Mouse (Mus musculus) kidney, adult 11 months (tissue): Measurements from ENCODE around the gene Ccdc148.

Experiments used
- DNase-seq: peaks from one replicate; pipeline ENCODE4 v3.0.0; 2022

Ccdc148 gene

GRCm38 (mm10) chr2:59043313-59044032 is 117.0 kb downstream of the Ccdc148 start:
- no peak for DNase-seq

- no peak for DNase-seq
Measured at GRCm38 (mm10) chr2:59042616-59043015, 117.9 kb downstream of the Ccdc148 start.

GRCm38 (mm10) chr2:59036433-59036832 is 124.0 kb downstream of the Ccdc148 start:
- peak; percentile 12 for DNase-seq

GRCm38 (mm10) chr2:59035206-59035605 is 125.3 kb downstream of the Ccdc148 start:
- DNase-seq: peak; percentile 33

- no peak for DNase-seq
Measured at GRCm38 (mm10) chr2:59034281-59034680, 126.2 kb downstream of the Ccdc148 start.

- DNase-seq: no peak
Measured at GRCm38 (mm10) chr2:59024558-59024957, 135.9 kb downstream of the Ccdc148 start.

GRCm38 (mm10) chr2:59007356-59007755 is 153.1 kb downstream of the Ccdc148 start:
- no peak for DNase-seq

- peak; percentile 47 for DNase-seq
Measured at GRCm38 (mm10) chr2:59006567-59007340, 153.7 kb downstream of the Ccdc148 start.

- DNase-seq: no peak
Measured at GRCm38 (mm10) chr2:58997151-58997550, 163.3 kb downstream of the Ccdc148 start.

GRCm38 (mm10) chr2:58992431-58993191 is 167.9 kb downstream of the Ccdc148 start:
- peak; percentile 82 for DNase-seq

GRCm38 (mm10) chr2:58978095-58978494 is 182.4 kb downstream of the Ccdc148 start:
- no peak for DNase-seq

- no peak for DNase-seq
Measured at GRCm38 (mm10) chr2:58971507-58972275, 188.8 kb downstream of the Ccdc148 start.

- no peak for DNase-seq
Measured at GRCm38 (mm10) chr2:58956770-58957300, 203.6 kb downstream of the Ccdc148 start.

- no peak for DNase-seq
Measured at GRCm38 (mm10) chr2:58956351-58956750, 204.1 kb downstream of the Ccdc148 start.

- no peak for DNase-seq
Measured at GRCm38 (mm10) chr2:58952101-58952500, 208.4 kb downstream of the Ccdc148 start.

GRCm38 (mm10) chr2:58948796-58949195 is 211.7 kb downstream of the Ccdc148 start:
- no peak for DNase-seq

GRCm38 (mm10) chr2:58941361-58941760 is 219.1 kb downstream of the Ccdc148 start:
- no peak for DNase-seq

GRCm38 (mm10) chr2:58925551-58925950 is 234.9 kb downstream of the Ccdc148 start:
- no peak for DNase-seq

- no peak for DNase-seq
Measured at GRCm38 (mm10) chr2:58918351-58918750, 242.1 kb downstream of the Ccdc148 start.

GRCm38 (mm10) chr2:58912339-58912738 is 248.1 kb downstream of the Ccdc148 start:
- DNase-seq: no peak

- no peak for DNase-seq
Measured at GRCm38 (mm10) chr2:58906814-58907516, 253.5 kb downstream of the Ccdc148 start.

- no peak for DNase-seq
Measured at GRCm38 (mm10) chr2:58905057-58905456, 255.4 kb downstream of the Ccdc148 start.
